Mouse (Mus musculus) neural tube, embryonic 15.5 days (tissue): Measurements from ENCODE around the gene Dnah3. TPM values are rescaled to one million over a fixed set of nuclear protein-coding genes. Genes with fewer than 3 reads are reported as not detected.

Experiments used
- ATAC-seq: fragments of 200-750 bp; cut with Nextera tagmentation; 2 replicates; pipeline ENCODE4 v1.8.0; 2017; ENCODE audit warnings: mild to moderate bottlenecking, moderate TSS enrichment, moderate library complexity; ENCODE audit not compliant: low FRiP score
- H3K27ac ChIP-seq: fragments of 300-500 bp; sonication (generic); replicated peaks from 2 replicates; pipeline ENCODE4 v1.5.1; 2015; ENCODE audit warnings: mild to moderate bottlenecking, inconsistent platforms
- H3K27me3 ChIP-seq: fragments of 300-500 bp; sonication (generic); replicated peaks from 2 replicates; pipeline ENCODE4 v1.6.1; 2015; ENCODE audit warnings: inconsistent platforms
- H3K36me3 ChIP-seq: fragments of 300-500 bp; sonication (generic); 2 replicates; pipeline ENCODE4 v1.6.1; 2015; ENCODE audit warnings: inconsistent platforms
- H3K4me1 ChIP-seq: fragments of 300-500 bp; sonication (generic); 2 replicates; pipeline ENCODE4 v1.6.1; 2015; ENCODE audit warnings: inconsistent platforms
- H3K4me2 ChIP-seq: fragments of 300-500 bp; sonication (generic); 2 replicates; pipeline ENCODE4 v1.6.1; 2015; ENCODE audit warnings: inconsistent platforms, mild to moderate bottlenecking, moderate library complexity
- H3K4me3 ChIP-seq: fragments of 300-500 bp; sonication (generic); replicated peaks from 2 replicates; pipeline ENCODE4 v1.5.1; 2015; ENCODE audit warnings: mild to moderate bottlenecking, inconsistent platforms
- H3K9ac ChIP-seq: fragments of 300-500 bp; sonication (generic); replicated peaks from 2 replicates; pipeline ENCODE4 v1.6.1; 2015; ENCODE audit warnings: mild to moderate bottlenecking, inconsistent platforms
- H3K9me3 ChIP-seq: fragments of 300-500 bp; sonication (generic); replicated peaks from 2 replicates; pipeline ENCODE4 v1.6.1; 2016; ENCODE audit warnings: inconsistent platforms
- WGBS: fragments of 180-500 bp; shearing (Covaris S2); methylation state at CpG from one replicate; pipeline ENCODE4 v1.1.7; 2015; ENCODE audit warnings: mixed read lengths; 5-methylcytosine and 5-hydroxymethylcytosine counted together
- polyA plus RNA-seq: library from polyadenylated mRNA; unstranded; fragments of >200 nt; fragmentation: Nextera tagmentation; extraction: Ambion mirVana; gene quantifications from 2 replicates; pipeline ENCODE4 v1.2.1, GENCODE M21; 2015

Dnah3 gene
- polyA plus RNA-seq = 0.23 TPM in 1 of 2 replicates, not detected in the other

- H3K4me2 ChIP-seq = no peak within 1 kb of the TSS
- H3K9me3 ChIP-seq = no peaks in the 10 kb centered on the region
- no peaks in the 10 kb centered on the region for H3K36me3 ChIP-seq
- H3K9ac ChIP-seq = no peak within 1 kb of the TSS
- no peak within 1 kb of the TSS for H3K4me3 ChIP-seq
- no peak for ATAC-seq
- H3K4me1 ChIP-seq = no peaks in the 10 kb centered on the region
- no peaks in the 10 kb centered on the region for H3K27me3 ChIP-seq
- WGBS = 90% methylated on average over 6 of the region's 6 CpGs
- no peak within 1 kb of the TSS for H3K27ac ChIP-seq
Observed at GRCm38 (mm10) chr7:120095180-120095579, at the start of gene Dnah3. Dnah3 (minus strand) TSS chr7:120095280.

DNA sequence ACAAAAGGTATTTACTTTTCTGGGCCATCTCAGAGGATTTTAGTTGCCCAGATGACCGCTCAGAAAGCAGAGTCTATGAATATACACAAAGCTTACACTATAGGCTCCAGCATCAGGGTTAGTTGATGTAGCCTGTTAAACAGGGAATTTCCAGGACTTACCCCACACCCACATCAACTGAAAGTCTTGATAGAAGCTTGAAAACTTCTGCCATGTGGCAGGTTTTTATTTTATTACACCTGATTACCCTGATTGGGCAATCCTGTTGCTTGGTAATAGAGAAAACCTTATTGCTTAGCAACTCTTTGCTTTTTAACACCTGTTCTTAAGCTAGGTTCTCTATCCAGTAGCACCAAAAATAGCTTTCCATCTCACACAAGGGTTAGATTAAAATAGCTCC lies 47.7 kb upstream of the Dnah3 start:
- Histone ChIP-seq H3K9me3 (no peaks in the 10 kb centered on the region), H3K4me2 (no peak overlapping the region), H3K36me3 (no peaks in the 10 kb centered on the region), H3K27me3 (no peaks in the 10 kb centered on the region), H3K9ac (no peak overlapping the region), H3K4me1 (no peaks in the 10 kb centered on the region), H3K27ac (no peak overlapping the region), H3K4me3 (no peak overlapping the region)
- no peak for ATAC-seq
- WGBS = 88% methylated on average over 1 of the region's 1 CpGs

GRCm38 (mm10) chr7:120128951-120129350 lies 33.9 kb upstream of the Dnah3 start:
- WGBS = 54% methylated on average over 4 of the region's 4 CpGs
- Histone ChIP-seq H3K27me3 (no peaks in the 10 kb centered on the region), H3K36me3 (no peaks in the 10 kb centered on the region), H3K27ac (no peak overlapping the region), H3K9ac (no peak overlapping the region), H3K9me3 (no peaks in the 10 kb centered on the region), H3K4me3 (no peak overlapping the region), H3K4me1 (0 out of 2 replicates have a peak, but pooled peaks cover 3% of the 10 kb centered on the region), H3K4me2 (no peak overlapping the region)
- ATAC-seq = no peak

- Histone ChIP-seq H3K27ac (no peak overlapping the region), H3K27me3 (no peaks in the 10 kb centered on the region), H3K4me1 (0 out of 2 replicates have a peak, but pooled peaks cover 3% of the 10 kb centered on the region), H3K36me3 (no peaks in the 10 kb centered on the region), H3K9ac (no peak overlapping the region), H3K4me2 (no peak overlapping the region), H3K4me3 (no peak overlapping the region), H3K9me3 (no peaks in the 10 kb centered on the region)
- no peak for ATAC-seq
- 67% methylated on average over 4 of the region's 4 CpGs for WGBS
Observed at GRCm38 (mm10) chr7:120127686-120128059, 32.6 kb upstream of the Dnah3 start.

DNA sequence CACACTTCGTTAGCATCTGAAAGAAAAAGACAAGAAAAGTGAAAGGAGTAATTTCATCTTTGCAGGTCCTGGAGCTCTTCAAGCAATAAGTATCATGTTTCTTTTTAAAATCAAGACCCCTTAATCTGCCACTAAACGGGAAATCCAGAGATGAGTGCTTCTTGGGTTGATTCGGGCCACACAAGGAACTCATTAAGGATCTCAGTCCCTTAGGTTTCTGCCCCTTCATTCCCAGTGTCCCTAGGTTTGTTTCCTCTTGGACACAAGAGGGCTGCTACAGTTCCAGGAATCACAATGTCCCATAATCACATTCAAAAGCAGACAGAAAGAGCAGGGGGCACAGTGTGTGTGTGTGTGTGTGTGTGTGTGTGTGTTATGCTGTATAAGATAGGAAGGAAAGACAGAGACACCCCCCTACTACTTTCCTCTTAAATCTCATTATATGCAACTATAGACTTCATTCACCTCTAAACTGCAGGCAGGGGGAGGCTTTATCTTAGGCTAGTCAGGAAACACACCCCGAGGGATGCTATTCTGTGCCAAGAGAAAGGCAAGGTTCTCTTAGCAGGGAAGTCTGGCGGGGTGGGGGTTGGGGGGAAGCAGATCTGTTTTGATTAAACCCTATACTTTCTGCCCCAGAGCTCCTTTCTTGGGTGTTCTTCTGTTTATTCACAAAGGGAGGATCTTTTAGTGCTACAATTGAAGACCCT lies 32.1 kb upstream of the Dnah3 start:
- Histone ChIP-seq H3K9me3 (no peaks in the 10 kb centered on the region), H3K36me3 (no peaks in the 10 kb centered on the region), H3K27ac (no peak overlapping the region), H3K4me1 (0 out of 2 replicates have a peak, but pooled peaks cover 3% of the 10 kb centered on the region), H3K9ac (no peak overlapping the region), H3K27me3 (no peaks in the 10 kb centered on the region), H3K4me3 (no peak overlapping the region), H3K4me2 (no peak overlapping the region)
- WGBS = 40% methylated on average over 5 of the region's 5 CpGs
- no peak for ATAC-seq

DNA sequence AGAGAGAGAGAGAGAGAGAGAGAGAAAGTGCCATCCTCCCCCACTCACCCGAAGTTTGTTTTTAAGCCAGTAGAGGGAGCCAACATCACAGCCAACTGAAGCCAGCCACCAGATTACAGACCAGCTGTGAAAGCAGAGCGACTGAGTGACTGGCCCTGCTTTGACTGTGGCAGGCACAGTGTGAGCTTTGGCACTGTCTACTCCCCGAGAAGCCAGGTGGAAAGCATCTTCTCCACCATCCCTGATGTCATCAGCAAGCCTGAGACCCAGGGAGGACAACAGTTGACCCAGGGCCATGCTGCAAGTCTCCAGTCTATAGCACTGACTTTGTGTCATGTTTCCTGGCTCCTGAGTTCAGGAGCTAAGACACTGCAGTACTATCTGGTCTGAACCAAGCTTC lies 29.8 kb upstream of the Dnah3 start:
- H3K36me3 ChIP-seq = no peaks in the 10 kb centered on the region
- no peak overlapping the region for H3K4me2 ChIP-seq
- H3K9ac ChIP-seq = no peak overlapping the region
- H3K4me1 ChIP-seq = 0 out of 2 replicates have a peak, but pooled peaks cover 3% of the 10 kb centered on the region
- H3K27me3 ChIP-seq = no peaks in the 10 kb centered on the region
- no peak overlapping the region for H3K27ac ChIP-seq
- ATAC-seq = peak; percentile 92
- no peak overlapping the region for H3K4me3 ChIP-seq
- no peaks in the 10 kb centered on the region for H3K9me3 ChIP-seq
- 3% methylated on average over 3 of the region's 3 CpGs for WGBS

DNA sequence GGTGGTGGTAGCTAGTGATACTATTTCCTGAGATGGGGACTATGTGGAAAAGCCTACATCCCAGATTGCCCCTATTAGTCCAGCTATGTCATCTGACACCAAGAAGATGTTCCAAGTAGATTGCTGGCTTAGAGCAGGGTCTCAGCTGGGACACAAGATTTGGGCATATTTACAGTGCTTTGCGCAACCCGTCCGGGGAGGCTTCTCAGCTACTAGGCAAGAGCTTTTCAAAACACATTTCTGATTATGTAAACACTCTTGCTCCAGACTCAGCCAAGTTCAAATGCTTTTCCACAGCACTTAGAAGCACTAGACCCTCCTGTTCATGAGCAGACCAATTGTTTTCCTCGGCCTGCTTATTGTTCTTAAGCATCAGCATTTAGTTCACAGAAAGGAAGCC lies 28.7 kb upstream of the Dnah3 start:
- no peak overlapping the region for H3K27ac ChIP-seq
- WGBS = 83% methylated on average over 4 of the region's 4 CpGs
- no peak overlapping the region for H3K4me2 ChIP-seq
- ATAC-seq = no peak
- no peak overlapping the region for H3K4me3 ChIP-seq
- no peaks in the 10 kb centered on the region for H3K9me3 ChIP-seq
- H3K4me1 ChIP-seq = 0 out of 2 replicates have a peak, but pooled peaks cover 3% of the 10 kb centered on the region
- H3K9ac ChIP-seq = no peak overlapping the region
- H3K36me3 ChIP-seq = no peaks in the 10 kb centered on the region
- no peaks in the 10 kb centered on the region for H3K27me3 ChIP-seq

DNA sequence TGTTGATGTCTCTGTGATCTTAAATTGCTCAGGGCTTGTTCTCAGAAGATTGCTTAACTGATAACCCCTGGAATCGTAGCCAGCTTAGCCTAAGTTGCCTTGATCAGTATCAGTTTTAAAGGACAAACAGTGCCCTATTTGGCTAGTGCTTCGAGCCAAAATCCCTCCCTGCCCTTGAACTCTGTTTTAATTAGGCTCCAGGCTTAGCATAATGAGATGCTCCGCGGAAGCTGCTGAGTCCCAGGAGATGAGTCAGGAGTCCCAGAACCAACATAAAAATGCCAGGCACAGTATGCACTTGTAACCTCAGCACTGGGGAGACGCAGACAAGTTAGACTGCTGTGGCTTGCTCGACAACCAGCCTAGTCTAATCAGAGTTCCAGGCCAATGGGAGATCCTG lies 22.4 kb upstream of the Dnah3 start:
- Histone ChIP-seq H3K9me3 (no peaks in the 10 kb centered on the region), H3K9ac (no peak overlapping the region), H3K27me3 (no peaks in the 10 kb centered on the region), H3K4me2 (no peak overlapping the region), H3K27ac (no peak overlapping the region), H3K4me1 (peaks cover 6% of the 10 kb centered on the region; the same call in 1 of the 2 replicates), H3K36me3 (no peaks in the 10 kb centered on the region), H3K4me3 (no peak overlapping the region)
- 23% methylated on average over 6 of the region's 6 CpGs for WGBS
- no peak for ATAC-seq

DNA sequence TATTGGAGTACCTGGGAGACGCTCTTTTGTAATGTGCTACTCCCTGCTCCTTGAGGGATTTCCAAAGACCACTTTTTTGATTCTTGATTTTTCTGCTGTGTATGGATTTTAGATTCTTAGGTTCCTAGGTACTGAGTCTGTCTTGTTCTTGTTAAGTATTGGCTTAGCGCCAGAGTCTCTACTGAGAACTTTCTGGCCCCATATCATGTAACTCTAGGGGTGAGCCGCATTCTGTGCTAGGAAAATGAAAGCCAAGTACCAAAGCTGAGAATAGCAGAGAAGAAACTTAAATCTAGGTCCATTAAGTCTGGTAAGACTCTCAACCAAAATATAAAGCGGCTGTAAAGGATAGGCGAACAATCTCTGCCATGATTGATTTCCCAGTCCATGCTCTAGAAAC lies 21.9 kb upstream of the Dnah3 start:
- Histone ChIP-seq H3K27ac (no peak overlapping the region), H3K9me3 (no peaks in the 10 kb centered on the region), H3K27me3 (no peaks in the 10 kb centered on the region), H3K4me3 (no peak overlapping the region), H3K4me1 (peaks cover 6% of the 10 kb centered on the region; the same call in 1 of the 2 replicates), H3K9ac (no peak overlapping the region), H3K4me2 (no peak overlapping the region), H3K36me3 (no peaks in the 10 kb centered on the region)
- no peak for ATAC-seq
- 92% methylated on average over 5 of the region's 5 CpGs for WGBS

DNA sequence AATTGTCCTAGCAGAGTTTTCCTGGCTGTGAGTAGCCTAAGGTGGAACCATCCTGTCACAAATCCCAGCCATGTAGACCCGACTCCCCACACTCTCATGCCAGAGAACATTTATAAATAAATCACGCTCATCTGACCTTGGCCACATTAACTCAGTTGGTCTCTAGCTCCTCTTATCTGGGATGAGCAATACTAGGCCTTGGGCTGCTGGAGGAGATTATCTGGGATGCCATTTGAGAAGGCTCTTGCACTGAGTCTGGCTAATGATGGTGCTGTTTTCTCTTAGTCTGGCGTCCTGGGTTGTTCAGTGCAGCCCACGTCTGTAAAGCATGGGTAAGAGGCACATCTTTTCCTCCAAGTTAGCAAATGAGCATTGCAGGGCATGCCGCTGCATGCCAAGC lies 14.6 kb upstream of the Dnah3 start:
- Histone ChIP-seq H3K4me2 (no peak overlapping the region), H3K9ac (no peak overlapping the region), H3K4me1 (no peaks in the 10 kb centered on the region), H3K4me3 (no peak overlapping the region), H3K27ac (no peak overlapping the region), H3K9me3 (no peaks in the 10 kb centered on the region), H3K36me3 (no peaks in the 10 kb centered on the region), H3K27me3 (no peaks in the 10 kb centered on the region)
- 89% methylated on average over 5 of the region's 5 CpGs for WGBS
- no peak for ATAC-seq

GRCm38 (mm10) chr7:120106356-120106755 lies 11.3 kb upstream of the Dnah3 start:
- Histone ChIP-seq H3K9me3 (no peaks in the 10 kb centered on the region), H3K27ac (no peak overlapping the region), H3K4me2 (no peak overlapping the region), H3K36me3 (no peaks in the 10 kb centered on the region), H3K27me3 (no peaks in the 10 kb centered on the region), H3K9ac (no peak overlapping the region), H3K4me1 (peaks cover 17% of the 10 kb centered on the region), H3K4me3 (no peak overlapping the region)
- no peak for ATAC-seq
- WGBS = 71% methylated on average over 2 of the region's 2 CpGs

- H3K4me1 ChIP-seq = peaks cover 17% of the 10 kb centered on the region
- no peaks in the 10 kb centered on the region for H3K36me3 ChIP-seq
- H3K4me2 ChIP-seq = no peak overlapping the region
- no peak overlapping the region for H3K9ac ChIP-seq
- H3K27ac ChIP-seq = no peak overlapping the region
- H3K9me3 ChIP-seq = no peaks in the 10 kb centered on the region
- no peak for ATAC-seq
- WGBS = 45% methylated on average over 3 of the region's 3 CpGs
- H3K27me3 ChIP-seq = no peaks in the 10 kb centered on the region
- H3K4me3 ChIP-seq = no peak overlapping the region
Observed at GRCm38 (mm10) chr7:120104975-120105374, 9.9 kb upstream of the Dnah3 start.
